Mouse (Mus musculus) layer of hippocampus, adult 8-10 months (tissue): ENCODE data around the gene Sass6. TPM values are rescaled to one million over a fixed set of nuclear protein-coding genes. Genes with fewer than 3 reads are reported as not detected.
"Not testable (repeated sequence)": the region's sequence is repeated elsewhere in the genome, so short reads cannot be mapped to it uniquely, and the experiment has no call there.

Experiments
- DNase-seq, 2 experiments: peaks; one replicate each; pipeline ENCODE4 v3.0.0; 2022; ENCODE audit warnings: low spot score in 2 of 2
- total RNA-seq, 4 experiments: library from RNA; stranded (reverse); gene quantifications; 2 replicates each; pipeline ENCODE4 v1.2.4; 2022

Sass6 gene
- total RNA-seq, 4 experiments from 2014 or later, result 5.9 to 8.6 (median 7.9) TPM

DNA sequence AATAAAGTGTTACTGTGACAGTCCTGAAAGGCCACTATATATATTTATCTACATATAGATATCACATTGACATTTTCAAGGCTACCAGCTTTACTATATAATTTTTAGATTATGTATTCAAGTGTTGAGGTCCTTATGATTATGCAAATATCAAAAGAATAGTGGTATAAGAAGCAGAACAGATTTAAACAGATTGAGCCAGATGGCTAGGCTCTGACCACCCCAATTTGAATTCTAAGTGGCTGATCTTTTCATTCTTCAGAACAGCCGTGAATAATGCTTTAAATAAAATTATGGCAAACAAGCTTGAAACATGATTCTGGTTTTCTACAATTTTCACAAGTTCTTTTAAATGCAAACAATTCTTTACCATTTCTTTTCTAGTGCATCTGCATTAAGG is 36.7 kb downstream of the Sass6 start:
- DNase-seq, result no peak

DNA sequence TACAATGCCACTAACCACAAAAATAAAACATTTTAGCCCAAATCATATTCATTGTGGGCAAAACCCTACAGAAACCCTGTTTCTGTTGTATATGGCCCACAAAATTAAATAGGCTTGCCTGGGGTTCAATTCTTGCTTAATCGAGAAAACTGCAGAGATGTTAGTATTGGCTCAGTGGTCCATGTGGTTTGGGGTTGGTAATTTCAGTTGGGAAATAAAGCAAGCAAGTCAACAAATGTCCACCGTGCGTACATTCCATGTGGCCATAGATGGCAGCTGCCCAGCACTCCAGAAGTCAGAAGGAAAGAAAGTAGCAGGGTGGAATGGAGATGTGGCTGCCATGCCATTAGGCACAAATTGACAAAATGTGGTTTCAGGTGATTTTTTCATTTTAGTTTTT is 38.2 kb downstream of the Sass6 start:
- no peak for DNase-seq

DNA sequence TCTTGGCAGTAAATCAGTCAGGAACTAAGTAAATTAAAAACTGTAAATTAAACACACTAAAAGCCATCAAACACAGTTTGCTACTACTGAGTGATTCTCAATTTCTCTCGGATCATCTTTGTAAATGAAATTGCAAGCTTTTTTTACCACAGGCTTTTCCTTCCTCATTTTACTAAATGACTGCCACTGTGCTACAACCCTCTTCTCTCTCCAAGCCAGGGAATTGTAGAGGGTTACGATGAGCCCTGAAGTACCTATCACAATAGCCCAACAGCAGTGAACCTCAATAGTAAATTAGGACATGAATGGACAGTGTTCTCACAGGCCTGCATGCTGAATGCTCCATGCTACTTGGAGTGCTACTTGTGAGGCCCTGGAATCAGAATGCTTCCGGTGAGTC is 39.3 kb downstream of the Sass6 start:
- DNase-seq, result no peak

DNA sequence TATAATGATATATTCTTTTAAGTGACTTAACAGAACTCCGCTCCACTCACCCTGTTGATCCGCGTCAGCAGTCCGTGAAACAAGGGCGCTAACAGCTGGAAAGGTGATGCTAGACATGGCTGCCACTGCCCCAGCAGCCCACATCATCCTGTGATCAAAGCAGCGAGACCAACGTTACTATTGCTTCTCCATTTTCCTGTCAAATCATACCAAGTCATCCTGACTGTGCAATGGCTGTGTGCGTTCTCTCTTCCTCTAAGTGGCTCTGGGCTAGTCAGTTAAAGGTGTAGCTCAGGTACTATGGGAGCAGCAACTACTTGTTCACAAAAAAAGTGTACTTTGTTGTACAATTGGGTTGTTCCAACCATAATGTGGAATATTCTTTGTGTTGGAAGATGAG is 40.1 kb downstream of the Sass6 start:
- DNase-seq, result no peak

DNA sequence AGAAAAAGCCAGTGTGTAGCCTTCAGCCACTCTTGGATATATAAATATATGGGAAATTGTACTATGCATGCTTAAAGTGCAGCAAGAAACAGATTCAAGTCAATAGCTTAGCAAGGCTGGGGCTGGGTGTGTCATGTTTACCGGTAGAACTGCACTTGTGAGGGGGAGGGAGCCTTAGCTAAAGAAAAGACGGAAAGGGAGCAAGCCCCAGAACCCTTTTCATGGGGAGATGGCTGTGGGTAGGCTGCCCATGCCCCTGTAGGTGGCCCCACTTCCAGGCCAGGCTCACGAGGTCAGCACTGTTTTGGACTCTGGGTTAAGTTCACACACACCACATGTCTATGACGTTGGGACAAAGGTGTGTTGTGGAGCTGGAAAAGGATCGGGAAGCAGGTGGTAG is 41.0 kb downstream of the Sass6 start:
- no peak for DNase-seq

DNA sequence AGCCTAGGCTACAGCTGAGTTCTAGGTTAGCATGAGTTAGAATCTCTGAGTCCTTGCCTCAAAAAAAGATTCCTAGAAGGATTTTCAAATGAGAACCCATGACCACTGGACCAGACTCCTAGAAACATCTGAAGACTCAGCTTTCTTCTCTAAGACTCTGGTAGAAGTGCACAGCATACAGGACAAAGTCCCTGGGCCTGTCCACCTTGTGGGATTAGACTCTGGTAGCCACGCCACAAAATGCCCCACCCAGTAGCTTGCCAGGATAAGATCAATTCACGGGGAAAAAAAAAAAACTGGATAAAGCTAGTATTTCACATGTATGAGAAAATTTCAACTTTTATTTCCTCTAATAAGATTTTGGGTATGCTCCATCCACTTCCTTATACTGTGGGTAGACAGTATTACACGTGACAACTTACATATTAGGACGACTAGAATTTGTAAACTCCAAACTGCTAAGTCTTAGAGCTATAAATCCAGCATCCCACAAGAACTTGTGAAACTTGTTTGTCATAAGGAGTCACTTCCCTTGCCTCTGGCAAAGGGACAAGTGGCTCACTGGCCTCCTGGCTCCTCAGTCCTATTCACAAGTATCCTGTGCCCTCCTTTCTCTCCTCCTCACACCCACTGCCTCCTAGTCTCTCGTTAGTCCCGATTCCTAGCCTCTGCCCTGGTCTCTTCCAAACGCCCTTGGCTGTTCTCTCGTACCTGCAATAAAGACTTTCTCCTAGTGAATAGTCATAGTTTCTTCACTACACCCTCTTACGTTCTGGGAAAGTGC is 43.1 kb downstream of the Sass6 start:
- DNase-seq, result no peak

DNA sequence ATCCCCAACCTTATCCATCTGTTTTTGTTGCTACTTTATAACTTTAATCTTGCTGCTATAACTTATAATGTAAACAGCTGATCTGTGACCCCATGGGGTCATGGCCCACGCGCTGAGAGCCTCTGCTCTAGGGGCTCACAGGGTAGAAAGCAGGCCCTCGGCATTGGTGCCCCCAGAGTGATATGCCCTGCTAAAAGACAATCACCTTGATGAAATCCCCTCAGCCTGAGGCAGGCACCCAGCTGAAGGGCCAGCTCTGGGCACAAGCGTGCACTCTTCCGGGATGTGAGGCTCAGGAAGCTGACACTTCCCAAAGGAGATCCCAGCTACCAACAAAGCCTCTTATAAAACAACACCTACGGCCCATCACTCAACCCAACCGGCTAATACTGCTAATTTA is 43.8 kb downstream of the Sass6 start:
- DNase-seq, result no peak

DNA sequence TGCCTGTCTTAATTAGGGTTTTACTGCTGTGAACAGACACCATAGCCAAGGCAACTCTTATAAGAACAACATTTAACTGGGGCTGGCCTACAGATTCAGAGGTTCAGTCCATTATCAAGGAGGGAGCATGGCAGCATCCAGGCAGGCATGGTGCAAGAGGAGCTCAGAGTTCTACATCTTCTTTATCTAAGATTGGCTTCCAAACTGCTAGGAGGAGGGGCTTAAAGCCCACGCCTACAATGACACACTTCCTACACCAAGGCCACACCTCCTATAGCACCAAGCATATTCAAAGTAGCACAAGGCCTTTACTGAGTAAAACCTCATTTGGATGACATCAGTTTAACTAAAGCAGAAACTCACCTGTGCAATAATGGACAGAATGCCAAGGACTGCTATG is 45.2 kb downstream of the Sass6 start:
- DNase-seq, result no peak

DNA sequence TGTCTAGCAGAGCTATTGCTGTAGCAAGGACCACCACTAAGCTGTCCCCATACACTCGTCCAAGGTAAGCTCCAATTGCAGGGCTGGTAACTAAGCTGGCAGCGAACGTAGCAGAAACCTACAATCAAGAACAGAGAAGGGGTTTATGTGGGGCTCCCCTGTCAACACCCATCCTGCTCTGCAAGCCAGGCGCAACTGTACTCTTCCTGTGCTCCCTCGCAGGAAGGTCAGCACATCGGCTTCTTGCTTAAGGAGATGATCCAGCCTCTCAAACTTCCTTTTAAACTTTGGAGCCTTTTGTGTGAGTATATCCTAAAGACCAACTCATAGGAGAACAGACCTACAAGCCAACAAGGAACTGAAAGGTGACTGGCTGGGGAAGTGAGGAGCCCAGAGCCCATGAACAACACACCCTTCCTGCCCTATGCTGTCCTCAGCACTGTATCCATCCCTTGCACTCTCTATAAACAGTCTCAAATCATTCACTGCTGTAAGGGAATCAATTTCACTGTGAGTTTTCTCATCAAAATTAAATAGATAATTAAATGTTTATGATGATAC is 47.1 kb downstream of the Sass6 start:
- no peak for DNase-seq

DNA sequence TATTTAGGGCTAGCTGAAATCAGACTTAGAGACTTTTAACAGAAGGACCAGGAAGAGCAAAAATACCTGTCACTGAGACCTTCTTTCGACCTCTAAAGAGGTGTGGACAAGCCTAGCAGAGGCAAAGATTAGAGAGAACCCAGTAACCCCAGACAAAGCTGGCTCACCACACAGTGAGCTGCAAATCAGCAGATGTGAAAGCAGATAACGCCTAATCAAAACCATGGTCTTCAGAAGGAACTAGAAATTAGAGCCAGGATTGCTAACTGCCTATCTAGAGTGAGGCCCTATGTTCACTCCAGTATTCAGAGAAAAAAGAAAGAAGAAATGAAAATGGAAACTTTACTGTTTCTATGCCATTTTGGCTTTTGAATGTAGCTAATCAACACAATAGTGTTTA is 47.6 kb downstream of the Sass6 start:
- no peak for DNase-seq

DNA sequence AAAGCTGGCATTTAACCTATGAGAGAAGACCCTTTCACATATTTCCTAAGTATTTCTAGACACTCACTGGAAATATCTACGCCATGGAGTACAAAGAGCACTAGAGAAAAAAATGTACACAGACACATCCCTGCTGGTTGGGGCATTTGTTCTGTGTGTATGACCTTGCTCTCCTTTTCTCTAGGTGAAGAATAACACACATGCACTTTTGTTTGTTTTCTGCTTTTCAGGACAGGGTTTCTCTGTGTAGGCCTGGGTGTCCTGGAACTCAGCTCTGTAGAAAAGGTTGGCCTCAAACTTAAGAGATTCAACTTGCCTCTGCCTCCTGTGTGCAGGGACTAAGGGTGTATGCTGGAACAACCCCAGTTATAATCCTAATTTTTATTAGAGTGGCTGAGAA is 51.6 kb downstream of the Sass6 start:
- DNase-seq, result no peak

DNA sequence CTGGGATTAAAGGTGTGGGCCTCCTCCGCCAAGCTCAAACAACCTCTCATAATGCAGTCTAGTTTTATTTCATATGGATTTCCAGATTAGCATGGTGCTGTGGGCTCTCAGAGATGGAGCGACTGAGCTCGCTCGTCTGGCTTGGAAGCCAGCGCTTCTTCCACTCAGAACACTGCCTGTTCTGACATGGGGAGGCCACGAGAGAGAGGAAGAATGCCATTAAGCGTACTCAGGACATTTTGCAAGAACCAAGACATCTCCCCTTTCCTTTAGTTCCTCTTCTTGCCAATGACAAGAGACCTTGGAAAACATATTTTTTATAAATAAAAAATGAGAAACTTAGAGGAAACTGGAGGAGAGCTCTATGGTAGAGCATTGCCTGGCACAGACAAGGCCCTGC is 54.0 kb downstream of the Sass6 start:
- no peak for DNase-seq

DNA sequence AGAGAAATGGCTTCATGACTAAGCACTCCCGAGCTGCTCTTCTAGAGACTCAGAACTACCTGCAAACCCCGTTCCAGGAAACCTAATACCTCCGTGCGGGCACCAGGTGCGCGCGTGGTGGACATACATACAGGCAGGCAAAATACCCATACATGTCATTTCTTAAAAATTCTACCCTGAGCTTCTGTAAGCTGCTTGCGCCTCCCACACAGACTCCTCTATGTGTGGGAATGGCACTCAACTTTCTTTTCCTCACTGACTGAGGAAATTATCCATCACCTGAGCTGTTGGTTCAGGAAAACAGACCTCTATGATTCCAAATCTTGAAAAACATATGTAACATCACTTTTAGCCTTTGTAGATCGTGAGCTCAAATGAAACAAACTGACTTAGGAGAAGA is 55.9 kb downstream of the Sass6 start:
- no peak for DNase-seq

DNA sequence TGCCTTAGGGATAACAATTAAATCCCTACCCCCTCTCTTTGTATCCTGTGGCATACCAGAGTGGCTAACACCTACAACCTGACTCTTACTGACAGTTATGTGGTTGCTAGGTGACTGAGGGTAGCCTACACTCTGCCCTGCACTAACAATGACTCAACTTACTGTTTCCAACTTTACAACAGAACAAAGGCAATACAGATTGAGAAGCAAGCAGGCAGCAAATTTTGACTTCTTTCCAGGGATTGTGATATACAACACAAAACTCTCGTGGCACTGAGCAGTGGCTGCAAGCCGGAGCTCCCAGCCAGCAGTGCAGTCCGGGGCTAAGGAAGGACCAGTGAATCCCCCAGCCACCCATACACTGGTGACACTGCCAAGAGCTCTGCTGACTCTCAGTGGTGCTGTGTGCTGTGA is 57.3 kb downstream of the Sass6 start:
- DNase-seq, result no peak

DNA sequence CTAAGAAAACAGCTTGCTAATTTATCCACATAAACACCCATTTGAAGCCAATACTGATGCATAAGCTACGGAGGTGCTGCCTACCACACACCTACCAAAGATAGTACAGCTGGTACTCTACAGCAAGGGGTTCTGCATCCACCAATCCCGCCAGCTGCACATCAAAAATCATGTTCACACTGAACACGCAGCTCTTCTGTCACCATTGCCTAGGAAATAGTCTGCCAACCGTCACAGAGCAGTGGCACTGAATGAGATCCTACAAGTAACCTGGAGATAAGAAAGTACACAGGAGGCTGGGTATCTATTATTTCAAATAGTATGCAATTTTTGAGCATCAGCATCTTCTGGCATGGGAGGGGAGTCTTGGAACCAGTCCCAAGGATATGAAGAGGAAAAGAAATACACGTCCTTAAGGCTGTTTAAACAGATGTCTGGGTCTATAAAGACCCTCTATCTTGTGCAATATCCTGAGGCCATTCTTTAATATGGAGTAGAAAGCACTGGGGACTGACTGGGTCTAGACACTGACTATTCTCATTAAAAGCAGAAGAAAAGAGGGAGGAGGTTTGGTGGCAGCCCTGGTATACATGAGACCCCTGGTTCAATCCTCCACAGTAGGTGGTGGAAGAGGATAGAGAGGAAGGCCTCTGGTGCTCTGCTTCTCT is 58.6 kb downstream of the Sass6 start:
- no peak for DNase-seq

DNA sequence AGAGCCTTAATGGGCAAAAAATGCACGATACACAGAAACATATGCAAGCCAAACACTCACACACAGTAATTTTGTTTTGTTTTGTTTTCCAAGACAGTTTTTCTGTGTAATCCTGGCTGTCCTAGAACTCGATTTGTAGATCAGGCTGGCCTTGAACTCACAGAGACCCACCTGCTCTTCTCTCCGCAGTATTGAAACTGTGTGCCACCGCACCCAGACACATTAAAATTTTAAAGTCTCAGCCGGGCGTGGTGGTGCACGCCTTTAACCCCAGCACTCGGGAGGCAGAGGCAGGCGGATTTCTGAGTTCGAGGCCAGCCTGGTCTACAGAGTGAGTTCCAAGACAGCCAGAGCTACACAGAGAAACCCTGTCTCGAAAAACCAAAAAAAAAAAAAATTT is 59.3 kb downstream of the Sass6 start:
- DNase-seq, result not testable (repeated sequence)

DNA sequence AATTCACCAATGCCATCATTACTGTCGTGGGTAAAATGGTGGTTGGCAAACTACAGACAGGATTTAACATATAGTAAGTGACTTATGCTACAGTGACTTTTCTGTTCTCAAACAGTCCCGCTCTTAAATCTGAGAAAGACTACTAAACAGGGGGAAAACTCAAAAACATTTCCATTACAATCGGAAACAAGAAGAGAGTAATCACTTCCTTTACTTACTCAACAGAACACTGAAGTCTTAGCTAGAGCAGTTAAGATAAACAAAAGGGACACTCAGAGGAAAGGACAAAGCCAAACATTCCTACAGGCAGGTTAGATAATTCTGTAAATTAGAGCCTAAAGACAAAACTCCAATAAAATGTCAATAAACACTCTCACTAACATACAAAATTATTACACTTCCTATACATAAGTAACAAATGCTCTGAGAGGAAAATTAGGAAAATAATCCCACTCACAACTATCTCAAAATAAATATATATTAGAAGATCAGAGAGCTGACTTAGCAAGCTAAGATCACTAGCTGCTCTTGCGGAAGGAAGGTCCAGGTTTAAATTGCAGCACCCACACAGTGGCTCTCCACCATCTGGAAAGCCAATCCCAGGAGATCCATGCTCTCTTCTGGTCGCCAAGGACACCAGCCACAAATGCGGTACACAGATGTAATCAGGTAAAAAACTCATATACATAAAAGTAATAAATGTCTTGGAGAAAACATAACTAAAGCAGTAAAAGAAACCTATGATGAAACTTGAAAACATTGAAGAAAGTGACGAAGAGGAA is 61.6 kb downstream of the Sass6 start:
- DNase-seq, result no peak

DNA sequence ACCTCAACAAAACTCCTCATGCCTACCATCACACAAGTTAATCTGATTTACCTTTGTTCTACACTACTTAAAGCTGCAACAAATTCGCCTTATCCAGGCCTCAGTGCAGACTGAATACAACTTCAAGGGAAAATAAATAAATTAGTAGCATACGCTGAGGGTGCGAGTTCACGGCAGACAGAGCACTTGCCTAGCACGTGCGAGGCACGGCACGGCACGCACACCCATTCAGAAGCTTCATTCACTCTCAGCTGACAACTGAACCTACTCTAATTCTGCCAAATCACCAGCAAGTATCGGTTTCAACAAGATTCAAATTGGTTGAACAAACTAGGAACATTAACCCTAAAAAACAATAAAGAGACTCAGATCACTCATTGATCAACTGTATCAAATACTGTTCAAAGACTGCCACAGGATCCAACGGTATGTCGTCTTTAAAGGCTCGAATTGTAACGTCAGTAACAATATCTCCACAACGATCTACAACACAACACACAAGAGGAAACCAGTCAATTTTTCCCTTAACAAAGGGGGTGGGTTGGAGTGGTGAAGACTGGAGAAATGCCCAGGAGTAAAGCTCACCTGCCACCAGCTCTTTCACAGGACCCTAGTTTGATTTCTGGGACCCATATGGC is 64.3 kb downstream of the Sass6 start:
- no peak for DNase-seq

DNA sequence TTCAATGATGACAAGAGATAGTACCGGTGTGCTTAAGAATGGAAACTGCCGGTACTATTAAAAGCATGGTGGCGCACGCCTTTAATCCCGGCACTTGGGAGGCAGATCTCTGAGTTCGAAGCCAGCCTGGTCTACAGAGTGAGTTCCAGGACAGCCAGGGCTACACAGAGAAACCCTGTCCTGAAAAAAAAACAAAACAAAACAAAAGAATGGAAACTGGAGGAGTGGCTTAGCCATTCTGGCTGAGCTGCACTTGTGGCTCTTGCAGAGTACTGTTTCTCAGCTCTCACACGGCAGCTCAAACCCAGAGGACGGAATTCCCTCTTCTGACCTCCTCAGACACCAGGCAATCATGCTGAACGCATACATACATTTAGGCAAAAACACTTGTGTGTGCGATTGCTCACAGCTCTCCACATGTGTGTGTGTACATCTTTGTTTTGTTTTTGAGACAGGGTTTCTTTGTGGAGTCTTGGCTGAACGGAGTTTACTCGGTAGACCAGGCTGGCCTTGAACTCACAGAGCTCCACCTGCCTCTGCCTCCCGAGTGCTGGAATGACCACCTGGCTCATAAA is 65.2 kb downstream of the Sass6 start:
- DNase-seq, result no peak

DNA sequence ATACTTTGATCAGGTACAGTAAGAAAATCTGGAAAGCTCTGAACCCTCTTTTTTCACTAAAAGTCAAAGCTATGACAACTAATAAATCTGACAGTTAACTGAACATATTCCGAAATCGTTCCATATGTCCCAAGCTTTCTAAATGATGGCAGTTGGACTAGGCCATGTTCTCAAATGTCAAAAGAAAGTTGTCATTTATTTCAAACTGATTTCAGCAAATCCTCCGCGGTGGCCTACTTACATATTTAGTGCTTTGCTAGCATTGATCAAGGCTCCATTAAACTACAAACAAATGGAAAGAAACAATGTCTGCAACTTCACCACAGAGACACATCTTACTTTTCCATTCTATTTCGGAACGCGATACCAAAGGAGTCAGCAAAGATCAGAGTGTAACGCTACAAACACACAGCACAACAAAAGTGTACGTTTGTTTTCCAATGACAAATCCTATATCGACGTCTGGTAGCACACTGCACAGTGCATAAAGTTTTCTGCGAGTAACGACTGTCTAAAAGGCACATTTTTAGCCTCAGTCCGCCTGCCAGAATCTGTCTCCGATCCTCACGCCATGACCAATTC is 66.6 kb downstream of the Sass6 start:
- DNase-seq, result no peak

DNA sequence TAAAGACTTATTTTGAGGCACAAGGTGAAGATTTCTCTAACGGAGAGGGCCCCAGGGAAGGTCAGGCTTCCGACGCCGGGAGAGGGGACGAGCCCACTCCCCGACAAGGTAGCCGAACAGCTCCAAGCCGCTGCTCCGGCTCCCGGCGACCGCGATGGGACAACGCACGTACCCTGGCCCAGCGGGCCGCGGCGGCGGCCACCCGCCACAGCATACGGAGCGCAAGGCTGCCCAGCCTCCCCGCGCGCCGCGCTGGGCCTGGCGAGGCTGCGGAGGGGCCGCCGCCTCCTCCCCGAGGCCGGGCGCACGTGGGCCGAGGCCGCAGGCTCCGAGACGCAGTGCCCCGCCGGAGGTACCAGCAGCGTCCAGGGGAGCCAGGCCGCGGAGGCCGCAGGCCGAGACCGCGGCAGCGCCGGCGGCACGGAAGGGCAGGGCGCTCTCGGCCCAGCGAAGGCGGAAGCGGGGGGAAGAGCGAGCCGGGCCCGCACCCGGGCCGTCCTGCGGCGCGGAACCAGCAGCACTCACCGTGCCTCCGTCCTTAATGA is 67.2 kb downstream of the Sass6 start:
- peak in 1 of 2 experiments; percentile 32 for DNase-seq
